Mouse (Mus musculus): ENCODE data around the gene Atp9a.

GRCm38 (mm10) chr2:168763785-168764184 lies 21.6 kb upstream of the Atp9a start:
- TF ChIP-seq CTCF (conservative IDR thresholded peaks at IDR 0.05; ENCODE audit: insufficient read depth, insufficient read length, low read depth, low read length) (no peak), POLR2A (IDR thresholded peaks at IDR 0.05; ENCODE audit: low read depth, low read length) (no peak)
